Mouse (Mus musculus) heart, postnatal 25 days (tissue): Measurements from ENCODE around the gene Gm3776. TPM values are rescaled to one million over a fixed set of nuclear protein-coding genes. Genes with fewer than 3 reads are reported as not detected.
A peak's percentile ranks its signal among the peaks of the same experiment; 100 is the strongest.
"Not testable (repeated sequence)": the region's sequence is repeated elsewhere in the genome, so short reads cannot be mapped to it uniquely, and the experiment has no call there.

ENCODE experiments used
- DNase-seq: peaks from one replicate; pipeline ENCODE4 v3.0.0; 2022; ENCODE audit warnings: low spot score
- intact Hi-C: fragments of 180-260 bp; cut with DNase I; formaldehyde crosslinking; loops from one replicate; pipeline ENCODE4 v1.15.1; 2025
- total RNA-seq, 2 experiments: library from RNA; stranded (reverse); gene quantifications; 2 replicates each; pipeline ENCODE4 v1.2.3; 2021

Gm3776 gene
- total RNA-seq, result under 1 TPM; 0.39 to 0.89 TPM

GRCm38 (mm10) chr9:78256914-78257313 is at the start of gene Gm3776:
Gene Gm3776 (plus strand): TSS chr9:78257129.
- DNase-seq, intact Hi-C loops: not testable (repeated sequence)

- intact Hi-C loops, result no loop called here
- no peak for DNase-seq
Measured at GRCm38 (mm10) chr9:78208956-78209355, 48.0 kb upstream of the Gm3776 start.

GRCm38 (mm10) chr9:78210079-78210478 is 46.9 kb upstream of the Gm3776 start:
- DNase-seq, result no peak
- intact Hi-C loops, result no loop called here

GRCm38 (mm10) chr9:78210821-78211220 is 46.1 kb upstream of the Gm3776 start:
- no peak for DNase-seq
- intact Hi-C loops, result no loop called here

GRCm38 (mm10) chr9:78211521-78211920 is 45.4 kb upstream of the Gm3776 start:
- no peak for DNase-seq
- intact Hi-C loops, result no loop called here

- intact Hi-C loops, result no loop called here
Measured at GRCm38 (mm10) chr9:78212341-78213049, 44.4 kb upstream of the Gm3776 start.

GRCm38 (mm10) chr9:78217074-78217473 is 39.9 kb upstream of the Gm3776 start:
- intact Hi-C loops, result no loop called here

More at GRCm38 (mm10) chr9:78212341-78213049, 44.4 kb upstream of the Gm3776 start:
- DNase-seq, result peak; percentile 32

GRCm38 (mm10) chr9:78222616-78223015 is 34.3 kb upstream of the Gm3776 start:
- no peak for DNase-seq
- intact Hi-C loops, result no loop called here

More at GRCm38 (mm10) chr9:78217074-78217473, 39.9 kb upstream of the Gm3776 start:
- no peak for DNase-seq

GRCm38 (mm10) chr9:78223221-78223902 is 33.6 kb upstream of the Gm3776 start:
- intact Hi-C loops, result no loop called here
- no peak for DNase-seq

GRCm38 (mm10) chr9:78224418-78224817 is 32.5 kb upstream of the Gm3776 start:
- intact Hi-C loops, result no loop called here
- no peak for DNase-seq

- no peak for DNase-seq
- intact Hi-C loops, result no loop called here
Measured at GRCm38 (mm10) chr9:78225304-78225703, 31.6 kb upstream of the Gm3776 start.

- intact Hi-C loops, result no loop called here
- DNase-seq, result no peak
Measured at GRCm38 (mm10) chr9:78228122-78228521, 28.8 kb upstream of the Gm3776 start.

- intact Hi-C loops, DNase-seq: not testable (repeated sequence)
Measured at GRCm38 (mm10) chr9:78229658-78230057, 27.3 kb upstream of the Gm3776 start.

- DNase-seq, intact Hi-C loops: not testable (repeated sequence)
Measured at GRCm38 (mm10) chr9:78230461-78230860, 26.5 kb upstream of the Gm3776 start, which contains the start of gene Gsta1. Gene Gsta1 (plus strand): TSS chr9:78230656.

GRCm38 (mm10) chr9:78233121-78233695 is 23.7 kb upstream of the Gm3776 start:
- intact Hi-C loops, DNase-seq: not testable (repeated sequence)

GRCm38 (mm10) chr9:78255683-78256470 is 1.1 kb upstream of the Gm3776 start:
- DNase-seq, intact Hi-C loops: not testable (repeated sequence)

GRCm38 (mm10) chr9:78259688-78260087 is 2.8 kb downstream of the Gm3776 start:
- intact Hi-C loops, DNase-seq: not testable (repeated sequence)

- DNase-seq, intact Hi-C loops: not testable (repeated sequence)
Measured at GRCm38 (mm10) chr9:78270945-78271344, 14.0 kb downstream of the Gm3776 start.

- DNase-seq, intact Hi-C loops: not testable (repeated sequence)
Measured at GRCm38 (mm10) chr9:78282002-78282711, 25.2 kb downstream of the Gm3776 start.
